Mouse (Mus musculus): Measurements from ENCODE around the gene Gdf11. TPM values are rescaled to one million over a fixed set of nuclear protein-coding genes. Genes with fewer than 3 reads are reported as not detected.

Gdf11 gene
- total and polyA plus RNA-seq, 3 experiments, result 0.78 to 2.5 (median 2.0) TPM

- no peaks in the 10 kb centered on the region for H3K36me3 ChIP-seq (ENCODE audit: control insufficient read depth, insufficient read depth, low read length)
- TF ChIP-seq POLR2A (IDR thresholded peaks at IDR 0.05; ENCODE audit: insufficient read depth, low read depth, low read length) (no peak; the same call in 1 of the 2 replicates), CTCF (IDR thresholded peaks at IDR 0.05) (no peak), EP300 (IDR thresholded peaks at IDR 0.05; ENCODE audit: insufficient read depth, low read depth, low read length) (no peak)
- peak overlapping the region; percentile 50 for H3K9ac ChIP-seq (ENCODE audit: low read depth, low read length)
- no peaks in the 10 kb centered on the region for H3K27me3 ChIP-seq (ENCODE audit: control insufficient read depth, insufficient read depth, low read length)
- WGBS, result 46% methylated on average over 8 of the region's 8 CpGs
- peaks cover 6% of the 10 kb centered on the region for H3K4me1 ChIP-seq (ENCODE audit: control insufficient read depth, insufficient read depth, low read length)
- DNase-seq, result peak; percentile 61 to 68
- peak overlapping the region; percentile 83 for H3K27ac ChIP-seq
- H3K79me2 ChIP-seq (replicated peaks; ENCODE audit: control insufficient read depth, insufficient read depth, low read length), result no peaks in the 10 kb centered on the region
- intact Hi-C loops (cut with DNase I), result no loop called here
- H3K4me3 ChIP-seq, result peak overlapping the region; percentile 62
These were observed 44.4 kb upstream of the Gdf11 start for GRCm38 (mm10) chr10:128935826-128936440.

- H3K36me3 ChIP-seq (ENCODE audit: control insufficient read depth, insufficient read depth, low read length), result no peaks in the 10 kb centered on the region
- H3K27ac ChIP-seq, result peak overlapping the region; percentile 83
- H3K4me1 ChIP-seq (ENCODE audit: control insufficient read depth, insufficient read depth, low read length), result peaks cover 6% of the 10 kb centered on the region
- no peak for TF ChIP-seq EP300 (IDR thresholded peaks at IDR 0.05; ENCODE audit: insufficient read depth, low read depth, low read length)
- no peak for TF ChIP-seq POLR2A (IDR thresholded peaks at IDR 0.05; ENCODE audit: insufficient read depth, low read depth, low read length)
- peak; percentile 61 for TF ChIP-seq CTCF (IDR thresholded peaks at IDR 0.05)
- 29% methylated on average over 7 of the region's 7 CpGs for WGBS
- peak; percentile 24 to 40 for DNase-seq
- H3K4me3 ChIP-seq, result peak overlapping the region; percentile 62
- peak overlapping the region; percentile 50 for H3K9ac ChIP-seq (ENCODE audit: low read depth, low read length)
- intact Hi-C loops (cut with DNase I), result no loop called here
- H3K27me3 ChIP-seq (ENCODE audit: control insufficient read depth, insufficient read depth, low read length), result no peaks in the 10 kb centered on the region
- no peaks in the 10 kb centered on the region for H3K79me2 ChIP-seq (replicated peaks; ENCODE audit: control insufficient read depth, insufficient read depth, low read length)
These were observed 43.7 kb upstream of the Gdf11 start for GRCm38 (mm10) chr10:128934997-128935787.

- Histone ChIP-seq H3K36me3 (ENCODE audit: control insufficient read depth, insufficient read depth, low read length) (no peaks in the 10 kb centered on the region), H3K4me3 (peak overlapping the region; percentile 62), H3K9ac (ENCODE audit: low read depth, low read length) (peak overlapping the region; percentile 19), H3K27me3 (ENCODE audit: control insufficient read depth, insufficient read depth, low read length) (no peaks in the 10 kb centered on the region), H3K27ac (peak overlapping the region; percentile 83), H3K4me1 (ENCODE audit: control insufficient read depth, insufficient read depth, low read length) (peaks cover 8% of the 10 kb centered on the region), H3K79me2 (replicated peaks; ENCODE audit: control insufficient read depth, insufficient read depth, low read length) (no peaks in the 10 kb centered on the region)
- DNase-seq, result peak in 1 of 2 experiments; percentile 32
- 3% methylated on average over 21 of the region's 21 CpGs for WGBS
- intact Hi-C loops (cut with DNase I), result no loop called here
- TF ChIP-seq EP300 (IDR thresholded peaks at IDR 0.05; ENCODE audit: insufficient read depth, low read depth, low read length), result no peak
- no peak for TF ChIP-seq CTCF (IDR thresholded peaks at IDR 0.05)
- no peak for TF ChIP-seq POLR2A (IDR thresholded peaks at IDR 0.05; ENCODE audit: insufficient read depth, low read depth, low read length)
These were observed 42.6 kb upstream of the Gdf11 start for GRCm38 (mm10) chr10:128933976-128934721.

DNA sequence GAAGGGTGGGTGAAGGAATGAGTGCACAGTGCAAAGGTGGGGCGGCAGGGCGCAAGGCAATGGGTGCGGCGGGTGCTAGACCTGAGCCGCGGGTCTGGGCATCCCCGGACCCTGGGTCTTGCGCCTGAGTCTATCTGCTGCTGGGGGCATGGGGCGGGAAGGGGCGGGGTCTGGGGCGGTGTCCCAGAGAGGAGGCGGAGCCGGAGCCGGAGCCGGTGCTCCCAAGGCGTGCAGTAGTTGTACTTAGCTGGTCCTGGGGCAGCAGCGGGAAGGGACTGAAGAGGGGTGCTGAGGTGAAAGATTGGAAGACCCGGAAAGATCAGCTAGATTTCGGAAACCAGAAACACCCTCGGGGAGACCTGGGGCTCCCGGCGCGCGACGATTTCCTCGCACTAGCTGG lies 42.1 kb upstream of the Gdf11 start, which contains the start of gene Itga7:
Gene Itga7, plus strand, starts transcription at position 245 of the 400 bp plus-strand sequence.
- Histone ChIP-seq H3K36me3 (ENCODE audit: control insufficient read depth, insufficient read depth, low read length) (no peaks in the 10 kb centered on the region), H3K27me3 (ENCODE audit: control insufficient read depth, insufficient read depth, low read length) (no peaks in the 10 kb centered on the region), H3K27ac (peak within 1 kb of the TSS; percentile 89), H3K9ac (ENCODE audit: low read depth, low read length) (peak within 1 kb of the TSS; percentile 68), H3K4me1 (ENCODE audit: control insufficient read depth, insufficient read depth, low read length) (peaks cover 8% of the 10 kb centered on the region), H3K79me2 (replicated peaks; ENCODE audit: control insufficient read depth, insufficient read depth, low read length) (no peaks in the 10 kb centered on the region), H3K4me3 (peak within 1 kb of the TSS; percentile 62)
- 2% methylated on average over 26 of the region's 26 CpGs for WGBS
- intact Hi-C loops (cut with DNase I), result no loop called here
- no peak for TF ChIP-seq EP300 (IDR thresholded peaks at IDR 0.05; ENCODE audit: insufficient read depth, low read depth, low read length)
- TF ChIP-seq POLR2A (IDR thresholded peaks at IDR 0.05; ENCODE audit: insufficient read depth, low read depth, low read length), result peak; percentile 76
- no peak for TF ChIP-seq CTCF (IDR thresholded peaks at IDR 0.05)
- DNase-seq, result peak; percentile 68 to 70

- Histone ChIP-seq H3K36me3 (ENCODE audit: control insufficient read depth, insufficient read depth, low read length) (no peaks in the 10 kb centered on the region), H3K9ac (ENCODE audit: low read depth, low read length) (no peak overlapping the region), H3K4me1 (ENCODE audit: control insufficient read depth, insufficient read depth, low read length) (peaks cover 10% of the 10 kb centered on the region), H3K79me2 (replicated peaks; ENCODE audit: control insufficient read depth, insufficient read depth, low read length) (no peaks in the 10 kb centered on the region), H3K27me3 (ENCODE audit: control insufficient read depth, insufficient read depth, low read length) (no peaks in the 10 kb centered on the region), H3K4me3 (no peak overlapping the region), H3K27ac (peak overlapping the region; percentile 89)
- no peak for TF ChIP-seq CTCF (IDR thresholded peaks at IDR 0.05)
- TF ChIP-seq POLR2A (IDR thresholded peaks at IDR 0.05; ENCODE audit: insufficient read depth, low read depth, low read length), result 0 out of 2 replicates have a peak, but pooled peaks have one; percentile 11
- 34% methylated on average over 2 of the region's 2 CpGs for WGBS
- intact Hi-C loops (cut with DNase I), result no loop called here
- DNase-seq, result peak; percentile 36 to 55
These were observed 39.9 kb upstream of the Gdf11 start for GRCm38 (mm10) chr10:128931441-128931840.

All from heart, adult 2 months (tissue).